Mouse (Mus musculus): ENCODE data around the gene Cers5. TPM values are rescaled to one million over a fixed set of nuclear protein-coding genes. Genes with fewer than 3 reads are reported as not detected.

Gene Cers5
- polyA plus RNA-seq, 1 experiment, result 59.8 TPM

DNA sequence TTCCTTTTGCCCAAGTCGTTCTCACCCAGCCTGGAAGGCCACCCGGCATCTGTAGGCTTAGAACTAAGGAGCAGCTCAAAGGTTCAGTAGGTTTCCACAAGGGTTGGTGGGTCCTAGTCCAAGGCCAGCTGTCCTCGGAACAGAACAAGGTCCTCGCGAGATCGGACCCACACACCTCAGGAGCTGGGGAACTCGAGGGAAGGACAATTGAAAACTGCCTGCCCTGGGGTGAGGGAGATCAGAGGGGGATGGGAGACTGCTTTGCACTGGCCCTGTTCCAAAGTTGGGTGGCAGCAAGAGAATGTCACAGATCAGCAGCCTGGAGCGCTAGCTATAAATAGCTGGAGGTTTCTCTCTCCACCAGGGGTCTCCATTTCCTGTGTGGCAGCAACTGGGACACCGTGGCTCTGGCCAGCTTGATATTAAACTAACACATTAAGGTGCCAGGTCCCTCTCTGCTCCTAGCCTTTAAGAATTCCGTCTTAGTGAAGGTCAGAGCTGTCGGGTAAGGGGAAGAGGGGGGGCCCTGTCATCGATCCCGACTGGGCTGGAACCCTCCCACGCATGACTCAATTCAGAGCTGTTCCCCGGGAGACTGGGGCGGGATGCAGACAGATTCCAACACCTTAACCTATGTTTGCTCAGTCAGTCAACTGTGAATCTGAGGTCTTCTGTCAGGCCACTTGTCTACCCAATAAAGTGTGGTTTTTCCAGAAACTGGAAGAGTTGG, 48.2 kb downstream of the Cers5 start:
- DNase-seq (ENCODE audit: low read depth), result no peak

DNA sequence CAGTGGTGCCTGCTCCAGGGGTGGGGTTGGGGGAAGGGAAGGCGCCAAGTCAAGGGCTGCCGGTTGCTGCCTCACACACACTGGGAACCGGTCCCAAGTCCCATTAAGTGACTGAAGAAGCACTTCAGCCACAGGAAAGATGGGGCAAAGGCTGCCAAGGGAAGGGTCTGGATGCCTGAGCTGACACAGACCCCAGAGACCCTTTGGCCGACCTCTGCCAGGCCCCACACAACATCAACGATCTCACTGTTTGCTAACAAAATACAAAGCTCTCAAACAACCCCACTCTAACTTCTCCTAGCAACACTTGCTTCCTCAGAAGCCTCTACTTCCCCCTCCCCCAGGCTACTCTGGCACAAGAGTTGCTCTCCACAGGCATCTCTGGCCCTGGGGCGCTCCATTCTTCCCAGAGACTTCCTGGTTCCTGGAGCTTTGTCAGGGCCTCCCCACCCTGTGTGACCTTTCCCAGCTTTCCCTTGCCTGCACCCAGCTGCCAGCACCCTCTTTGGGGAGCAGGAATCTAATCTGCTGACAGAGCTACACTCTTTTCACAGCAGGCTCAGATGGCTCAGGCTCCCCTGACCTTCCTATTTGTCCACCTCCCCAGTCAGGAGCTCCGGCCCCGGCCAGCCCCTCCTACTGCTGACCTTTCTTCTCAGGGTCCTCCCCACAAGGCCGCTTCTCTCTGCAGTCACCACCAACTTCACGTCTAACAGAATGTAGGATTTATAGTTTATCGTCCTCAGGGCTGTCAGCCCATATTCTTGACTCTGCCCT, 49.0 kb downstream of the Cers5 start:
- no peak for DNase-seq (ENCODE audit: low read depth)

DNA sequence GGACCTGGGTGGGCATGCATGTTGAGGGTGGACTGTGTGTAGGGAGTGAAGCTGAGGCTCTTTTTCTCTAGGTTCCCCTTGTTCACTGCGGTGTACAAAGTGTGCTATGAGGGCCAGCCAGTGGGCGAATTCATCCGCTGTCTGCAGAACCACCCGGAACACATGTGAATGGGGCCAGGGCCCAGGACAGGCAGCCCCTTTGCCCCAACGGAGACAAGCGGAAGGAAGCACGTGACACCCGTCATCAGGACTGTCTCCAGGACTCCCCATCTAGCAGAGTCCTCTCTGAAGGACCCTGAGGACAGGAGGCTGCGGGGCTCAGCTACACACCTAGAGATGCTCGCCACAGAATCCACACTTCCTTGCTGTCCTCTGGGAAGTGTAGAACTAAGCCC, 49.6 kb downstream of the Cers5 start:
- no peak for DNase-seq (ENCODE audit: low read depth)

- DNase-seq (ENCODE audit: low read depth), result no peak
These were observed 50.6 kb downstream of the Cers5 start for GRCm38 (mm10) chr15:99721921-99722743.

- no peak for DNase-seq (ENCODE audit: low read depth)
These were observed 52.8 kb downstream of the Cers5 start for GRCm38 (mm10) chr15:99719865-99720264.

GRCm38 (mm10) chr15:99718461-99719021, 54.1 kb downstream of the Cers5 start:
- no peak for DNase-seq (ENCODE audit: low read depth)

- no peak for DNase-seq (ENCODE audit: low read depth)
These were observed 55.0 kb downstream of the Cers5 start, which contains the start of gene Gpd1 for GRCm38 (mm10) chr15:99717386-99718334. Gene Gpd1, plus strand, starts transcription at chr15:99717515.

DNA sequence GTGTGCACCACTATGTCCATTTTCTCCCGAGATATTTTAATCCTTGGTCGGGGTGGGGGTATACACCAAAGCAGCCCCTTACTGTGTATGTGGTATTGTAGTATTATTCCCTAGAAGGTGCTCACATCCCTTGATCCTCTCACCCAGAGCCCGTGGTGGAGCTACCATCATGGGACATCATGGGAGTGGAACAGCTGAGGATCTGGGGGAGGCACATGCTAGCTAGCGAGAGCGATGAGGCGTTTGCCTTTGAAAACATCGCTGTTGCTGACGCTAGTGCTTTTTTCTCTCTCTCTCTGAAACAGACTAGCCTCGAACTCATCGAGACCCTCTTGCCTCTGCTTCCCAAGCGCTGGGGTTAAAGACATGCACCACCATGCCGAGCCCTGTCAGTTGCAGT, 55.9 kb downstream of the Cers5 start:
- no peak for DNase-seq (ENCODE audit: low read depth)

GRCm38 (mm10) chr15:99715982-99716746, 56.5 kb downstream of the Cers5 start:
- DNase-seq (ENCODE audit: low read depth), result no peak

- DNase-seq (ENCODE audit: low read depth), result no peak
These were observed 57.3 kb downstream of the Cers5 start for GRCm38 (mm10) chr15:99715361-99715865.

DNA sequence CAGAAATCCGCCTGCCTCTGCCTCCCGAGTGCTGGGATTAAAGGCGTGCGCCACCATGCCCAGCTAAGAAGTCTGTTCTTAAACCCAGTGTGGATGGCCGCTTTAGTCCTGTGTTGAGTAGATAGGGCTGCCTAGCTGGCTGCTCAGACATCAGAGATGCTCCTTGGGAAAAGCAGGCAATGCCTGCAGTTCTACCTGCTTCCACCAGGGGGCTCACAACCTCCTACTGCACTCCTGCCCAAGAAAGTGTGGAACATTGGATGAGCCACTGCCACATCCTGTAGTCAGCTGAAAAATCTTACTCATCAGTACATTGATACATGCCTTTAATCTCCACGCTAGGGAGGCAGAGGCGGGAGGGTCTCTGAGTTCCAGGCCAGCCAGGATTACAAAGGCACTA, 57.8 kb downstream of the Cers5 start:
- no peak for DNase-seq (ENCODE audit: low read depth)

GRCm38 (mm10) chr15:99714206-99714605, 58.5 kb downstream of the Cers5 start:
- DNase-seq (ENCODE audit: low read depth), result no peak

GRCm38 (mm10) chr15:99713569-99713968, 59.1 kb downstream of the Cers5 start:
- DNase-seq (ENCODE audit: low read depth), result no peak

DNA sequence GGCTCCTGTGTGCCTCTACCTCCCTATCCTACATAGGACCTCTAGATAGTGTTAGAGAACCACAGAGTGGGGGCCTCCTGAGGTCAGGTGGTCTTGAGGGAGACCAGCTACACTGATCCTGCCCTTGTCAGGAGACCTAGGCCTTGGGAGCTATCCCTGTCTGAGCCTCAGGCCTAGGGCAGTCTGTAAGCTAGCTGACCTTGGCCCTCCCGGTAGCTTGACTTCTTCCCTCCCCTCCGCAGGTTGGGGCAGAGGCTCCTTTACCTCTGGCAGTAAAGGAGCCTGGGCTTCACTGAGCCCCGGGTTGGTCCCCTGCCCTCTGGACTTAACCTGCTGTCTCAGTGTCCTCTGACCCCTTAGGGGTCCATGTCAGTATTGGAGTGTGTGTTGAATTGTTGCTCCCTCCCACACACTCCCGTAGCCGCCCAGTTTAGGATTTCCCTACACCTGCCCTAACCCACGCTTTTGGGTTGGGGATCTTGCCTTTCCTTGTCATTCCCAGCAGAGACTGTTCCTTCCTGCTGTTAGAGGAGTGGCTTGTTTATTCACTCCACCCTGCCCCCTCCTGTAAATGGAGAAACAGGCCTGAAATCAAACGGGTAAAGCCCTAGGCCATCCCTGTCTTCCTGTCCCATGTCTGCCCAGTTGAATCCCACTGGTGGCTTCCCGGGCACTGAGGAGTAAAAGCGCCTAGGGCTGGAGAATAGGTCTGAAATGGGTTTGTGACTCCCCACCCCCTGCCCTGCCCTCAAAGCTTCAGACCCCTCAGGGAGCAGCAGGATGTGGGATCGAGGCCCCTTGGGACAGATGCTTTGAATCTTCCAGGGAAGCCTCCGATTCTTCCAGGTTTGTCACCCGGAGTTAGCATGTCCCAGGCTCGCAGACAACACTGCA, 59.8 kb downstream of the Cers5 start:
- DNase-seq (ENCODE audit: low read depth), result no peak

GRCm38 (mm10) chr15:99711491-99711890, 61.2 kb downstream of the Cers5 start:
- DNase-seq (ENCODE audit: low read depth), result no peak

- DNase-seq (ENCODE audit: low read depth), result no peak
These were observed 62.2 kb downstream of the Cers5 start for GRCm38 (mm10) chr15:99710221-99711190.

- DNase-seq (ENCODE audit: low read depth), result no peak
These were observed 64.5 kb downstream of the Cers5 start for GRCm38 (mm10) chr15:99708176-99708575.
